Mouse (Mus musculus) erythroblast, adult 5-6 weeks (primary cell): Measurements from ENCODE around the gene Utp11. TPM values are rescaled to one million over a fixed set of nuclear protein-coding genes. Genes with fewer than 3 reads are reported as not detected.

ENCODE experiments used
- ATAC-seq: replicated peaks from 2 replicates; pipeline ENCODE4 v1.8.0; 2016; ENCODE audit warnings: moderate number of reproducible peaks, mild to moderate bottlenecking, moderate TSS enrichment, inconsistent platforms; ENCODE audit not compliant: poor library complexity, low FRiP score, severe bottlenecking
- total RNA-seq, 2 experiments: library from RNA; stranded (forward) in 1 of 2; stranded (reverse) in 1 of 2; fragments of 150-400 nt in 1 of 2; fragments of 200-764, 138-1000 nt in 1 of 2; gene quantifications; 2 replicates each; pipeline versions ENCODE4 v1.2.3 to v1.2.4; 2015 to 2017; ENCODE audit warnings: low replicate concordance in 2 of 2

Utp11 gene
- total RNA-seq, 2 experiments from 2014 or later = 4.5 to 20.8 TPM

- ATAC-seq = no peak
Measured at GRCm38 (mm10) chr4:124705661-124706269, 12.4 kb upstream of the Utp11 start.

- ATAC-seq = no peak
Measured at GRCm38 (mm10) chr4:124704797-124705474, 11.5 kb upstream of the Utp11 start.

GRCm38 (mm10) chr4:124703881-124704796 is 10.7 kb upstream of the Utp11 start:
- no peak for ATAC-seq

- ATAC-seq = no peak
Measured at GRCm38 (mm10) chr4:124703406-124703805, 10.0 kb upstream of the Utp11 start.

GRCm38 (mm10) chr4:124701916-124702315 is 8.5 kb upstream of the Utp11 start:
- no peak for ATAC-seq

GRCm38 (mm10) chr4:124701052-124701845 is 7.8 kb upstream of the Utp11 start:
- ATAC-seq = no peak

- ATAC-seq = no peak
Measured at GRCm38 (mm10) chr4:124700248-124700971, 7.0 kb upstream of the Utp11 start, which contains the start of gene Fhl3. Gene Fhl3, plus strand, starts transcription at chr4:124700701.

GRCm38 (mm10) chr4:124699791-124700190 is 6.4 kb upstream of the Utp11 start:
- no peak for ATAC-seq

GRCm38 (mm10) chr4:124695786-124696516 is 2.6 kb upstream of the Utp11 start:
- ATAC-seq = no peak

GRCm38 (mm10) chr4:124694572-124694971 is 1.2 kb upstream of the Utp11 start:
- no peak for ATAC-seq

GRCm38 (mm10) chr4:124692416-124692861 is 961 bp downstream of the Utp11 start:
- no peak for ATAC-seq

- no peak for ATAC-seq
Measured at GRCm38 (mm10) chr4:124691455-124691854, 1.9 kb downstream of the Utp11 start.

- no peak for ATAC-seq
Measured at GRCm38 (mm10) chr4:124685897-124686402, 7.5 kb downstream of the Utp11 start.

GRCm38 (mm10) chr4:124685453-124685852 is 7.9 kb downstream of the Utp11 start:
- ATAC-seq = no peak

- no peak for ATAC-seq
Measured at GRCm38 (mm10) chr4:124685004-124685403, 8.4 kb downstream of the Utp11 start.

GRCm38 (mm10) chr4:124683474-124683873 is 9.9 kb downstream of the Utp11 start:
- no peak for ATAC-seq

- no peak for ATAC-seq
Measured at GRCm38 (mm10) chr4:124682270-124682669, 11.1 kb downstream of the Utp11 start.

- no peak for ATAC-seq
Measured at GRCm38 (mm10) chr4:124675958-124676357, 17.4 kb downstream of the Utp11 start.
